Mouse (Mus musculus) spleen, adult 18-20 months (tissue): ENCODE results near the gene A730061H03Rik.
A peak's percentile ranks its signal among the peaks of the same experiment; 100 is the strongest.

ENCODE experiments used
- DNase-seq, 2 experiments: peaks; one replicate each; pipeline ENCODE4 v3.0.0; 2022; ENCODE audit warnings: mixed read lengths in 2 of 2

Gene A730061H03Rik

DNA sequence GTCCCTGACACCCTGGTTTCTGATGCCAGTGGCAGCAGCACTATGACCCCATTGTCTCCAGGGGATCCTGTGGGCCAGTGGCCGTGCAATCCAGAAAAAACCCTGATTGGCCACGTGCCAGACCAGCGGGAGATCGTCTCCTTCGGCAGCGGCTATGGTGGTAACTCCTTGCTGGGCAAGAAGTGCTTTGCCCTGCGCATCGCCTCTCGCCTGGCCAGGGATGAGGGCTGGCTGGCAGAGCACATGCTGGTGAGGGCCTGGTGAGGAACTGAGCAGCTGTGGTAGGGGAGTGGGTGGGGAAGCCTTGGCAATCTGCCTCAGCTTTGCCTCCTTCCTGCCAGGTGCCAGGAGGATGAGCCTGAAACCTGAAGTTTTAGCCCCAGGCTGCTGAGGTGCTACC lies 15.9 kb downstream of the A730061H03Rik start:
- no peak for DNase-seq

DNA sequence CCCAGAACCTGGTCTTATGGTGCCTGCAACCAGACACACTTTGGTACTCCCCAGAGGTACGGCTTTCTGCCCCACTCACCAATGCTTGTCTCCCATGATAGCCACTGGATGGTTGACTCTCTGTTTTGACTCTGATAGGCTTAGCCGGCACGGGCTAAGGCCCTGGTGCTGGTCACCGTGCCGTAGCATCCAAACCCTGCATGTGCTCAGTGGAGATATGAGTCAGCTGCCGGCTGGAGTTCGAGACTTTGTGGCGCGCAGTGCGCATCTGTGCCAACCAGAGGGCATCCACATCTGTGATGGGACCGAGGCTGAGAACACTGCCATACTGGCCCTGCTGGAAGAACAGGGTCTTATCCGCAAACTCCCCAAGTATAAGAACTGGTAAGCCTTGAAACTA lies 17.9 kb downstream of the A730061H03Rik start:
- DNase-seq: no peak

DNA sequence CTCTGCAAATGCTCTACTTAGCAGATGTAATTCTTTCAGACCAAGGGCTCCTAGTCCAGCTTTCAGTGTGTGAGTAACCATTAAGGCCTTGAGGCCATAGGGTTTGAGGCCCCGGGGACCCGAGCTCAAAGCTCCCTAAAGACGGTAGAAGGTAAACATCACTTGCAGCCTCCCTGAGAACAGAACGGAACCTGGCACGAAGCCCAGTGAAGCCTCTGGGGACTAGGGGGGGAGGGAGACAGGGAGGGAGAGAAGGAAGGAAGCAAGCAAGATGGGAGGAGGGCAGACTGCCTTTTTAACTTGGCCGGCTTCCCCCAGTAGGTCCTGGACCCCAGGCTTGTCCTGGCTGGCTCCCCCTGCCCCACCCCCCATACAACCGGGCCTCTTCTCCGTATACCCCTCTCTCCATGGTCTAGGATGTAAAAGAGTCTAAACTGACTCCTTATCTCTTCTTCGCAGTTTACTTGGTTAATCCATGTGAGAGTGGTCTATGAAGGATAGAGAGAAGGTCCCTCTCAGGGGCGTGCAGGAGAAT lies 19.4 kb downstream of the A730061H03Rik start:
- DNase-seq: peak; percentile 88 to 89

DNA sequence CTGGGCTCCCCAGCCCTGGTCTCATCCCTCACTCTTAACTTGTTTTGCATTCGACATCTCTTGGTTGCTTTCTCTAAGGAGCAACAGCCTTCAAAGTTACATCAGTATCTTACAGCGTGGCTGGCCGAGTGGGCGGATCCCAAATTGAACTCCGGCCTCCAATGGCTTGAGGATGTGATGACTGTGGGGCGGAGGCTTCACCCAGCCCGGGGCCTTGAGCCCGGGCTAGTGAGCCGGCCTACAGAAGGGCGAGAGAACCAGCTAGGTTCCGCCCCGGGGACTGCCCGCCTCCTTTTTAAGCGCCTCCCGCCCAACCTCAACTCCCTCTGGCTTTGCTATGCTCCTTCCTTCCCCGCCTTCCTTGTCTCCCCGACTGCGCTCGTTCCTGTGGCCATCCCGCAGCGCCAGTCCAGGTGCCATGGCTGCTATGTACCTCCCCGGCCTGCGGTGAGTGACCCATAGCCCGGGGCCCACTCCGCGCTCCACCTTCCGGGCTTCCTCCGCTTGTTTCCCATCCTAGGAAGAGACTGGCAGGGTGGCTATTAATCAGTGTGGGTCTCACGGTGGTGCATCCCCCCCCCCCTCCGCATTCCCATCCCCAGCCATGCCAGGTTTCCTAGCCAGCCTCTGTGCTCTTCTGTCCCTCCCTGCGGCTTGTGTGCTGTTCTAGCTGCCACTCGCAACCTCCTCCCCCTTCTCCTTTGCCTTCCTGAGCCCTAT lies 20.0 kb downstream of the A730061H03Rik start, which contains the start of gene Pck2:
Pck2 (plus strand) TSS at position 200 of the 720 bp plus-strand sequence.
- DNase-seq: peak; percentile 76 to 81

DNA sequence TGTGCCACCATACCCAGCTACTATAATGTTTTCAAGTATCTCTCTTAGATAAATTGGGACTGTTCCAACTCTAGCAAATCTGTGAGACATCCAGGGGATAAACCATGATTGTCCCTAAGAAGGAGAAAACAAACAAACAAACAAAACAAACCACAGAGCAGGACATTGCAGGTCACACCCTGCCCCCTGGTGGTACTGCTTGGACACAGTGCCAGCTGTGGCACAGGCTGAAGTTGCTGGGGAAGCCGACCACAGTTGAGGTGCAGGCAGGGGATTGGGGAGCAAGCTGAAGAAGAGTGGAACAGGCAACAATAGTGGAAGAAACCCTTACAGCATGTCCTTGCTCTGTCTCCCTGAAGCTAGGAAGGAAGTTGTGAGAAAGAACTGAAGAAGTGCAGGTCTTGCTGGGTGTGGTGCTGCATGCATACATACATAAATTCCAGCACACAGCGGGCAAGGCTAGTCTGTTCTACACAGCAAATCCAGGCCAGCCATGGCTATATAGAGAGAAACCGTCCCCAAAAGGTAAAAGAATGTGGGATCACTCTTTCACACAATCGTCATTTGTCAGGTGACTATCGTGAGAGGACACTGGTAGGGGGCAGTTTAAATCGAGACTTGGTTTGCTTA lies 24.0 kb downstream of the A730061H03Rik start:
- peak in 1 of 2 experiments; percentile 58 for DNase-seq

DNA sequence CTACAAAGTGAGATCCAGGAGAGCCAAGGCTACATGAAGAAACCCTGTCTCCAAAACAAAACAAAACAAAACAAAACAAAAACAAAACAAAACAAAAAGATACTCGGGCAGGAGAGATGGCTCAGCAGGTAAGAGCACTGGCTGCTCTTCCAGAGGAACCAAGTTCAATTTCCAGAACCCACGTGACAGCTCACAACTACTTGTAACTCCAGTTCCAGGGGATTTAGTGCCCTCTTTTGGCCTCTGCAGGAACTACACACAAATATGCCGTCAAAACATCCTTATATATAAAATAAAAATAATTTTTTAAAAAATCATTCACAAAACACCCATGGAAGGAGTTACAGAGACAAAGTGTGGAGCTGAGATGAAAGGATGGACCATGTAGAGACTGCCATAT lies 32.3 kb downstream of the A730061H03Rik start:
- peak in 1 of 2 experiments; percentile 38 for DNase-seq

DNA sequence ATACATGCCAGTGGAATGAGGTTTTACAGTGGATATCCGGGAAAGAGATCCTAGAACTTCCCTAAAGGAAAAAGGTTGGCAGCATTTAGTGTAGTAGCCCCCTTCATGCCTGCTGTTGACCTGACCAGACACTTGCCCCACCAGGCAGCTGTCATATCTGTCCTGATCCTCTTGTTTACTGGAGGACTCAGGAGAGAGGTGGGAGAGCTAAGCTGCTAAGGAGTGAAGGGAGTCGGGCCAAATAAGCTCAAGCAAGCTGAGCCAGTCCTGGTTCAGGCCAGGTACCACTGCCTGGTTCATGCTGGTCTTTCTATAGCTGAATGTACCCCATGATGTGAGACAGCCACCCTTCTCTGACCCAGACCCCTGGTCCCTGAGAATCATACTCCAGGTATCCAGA lies 33.5 kb downstream of the A730061H03Rik start:
- no peak for DNase-seq

DNA sequence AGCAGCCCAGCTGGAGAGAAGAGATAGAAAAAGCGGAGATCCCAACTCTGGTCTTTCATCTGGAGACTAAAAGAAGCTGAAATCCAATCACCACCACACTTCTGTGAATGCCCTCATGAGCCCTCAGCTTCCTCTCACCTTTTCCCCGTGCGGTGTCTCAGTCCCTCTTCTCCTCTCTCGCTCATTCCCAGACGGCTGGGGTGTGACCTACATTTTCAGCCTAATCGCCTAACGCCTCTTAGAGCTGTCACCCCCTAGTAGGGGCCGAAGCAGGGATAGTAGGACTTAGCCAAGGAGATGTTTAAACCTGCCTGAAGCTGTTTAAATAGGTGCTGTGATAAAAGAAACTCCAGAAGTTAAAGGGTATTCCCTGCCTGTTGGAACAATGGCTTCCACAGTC lies 35.4 kb downstream of the A730061H03Rik start, which contains the start of gene Nrl:
Nrl (minus strand) TSS at position 197 of the 400 bp plus-strand sequence.
- no peak for DNase-seq

DNA sequence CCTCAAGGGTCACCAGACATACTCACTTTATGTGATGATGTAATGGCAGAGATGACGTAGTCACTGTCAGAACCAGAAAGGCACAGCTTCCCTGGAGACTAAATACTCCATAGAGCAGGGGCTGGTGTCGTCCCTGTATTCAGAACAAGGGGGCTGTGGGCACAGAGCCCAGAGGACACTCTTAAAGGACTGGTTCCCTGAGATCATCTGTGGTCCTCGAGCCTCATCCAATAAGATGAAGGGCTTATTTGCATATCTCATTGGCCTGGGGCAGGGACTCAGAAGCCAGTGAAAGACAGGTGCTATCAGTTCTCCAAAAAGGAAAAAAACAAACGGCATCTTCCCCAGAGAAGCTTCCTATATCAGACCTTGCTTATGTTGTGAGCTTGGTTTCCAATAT lies 36.1 kb downstream of the A730061H03Rik start:
- DNase-seq: no peak

DNA sequence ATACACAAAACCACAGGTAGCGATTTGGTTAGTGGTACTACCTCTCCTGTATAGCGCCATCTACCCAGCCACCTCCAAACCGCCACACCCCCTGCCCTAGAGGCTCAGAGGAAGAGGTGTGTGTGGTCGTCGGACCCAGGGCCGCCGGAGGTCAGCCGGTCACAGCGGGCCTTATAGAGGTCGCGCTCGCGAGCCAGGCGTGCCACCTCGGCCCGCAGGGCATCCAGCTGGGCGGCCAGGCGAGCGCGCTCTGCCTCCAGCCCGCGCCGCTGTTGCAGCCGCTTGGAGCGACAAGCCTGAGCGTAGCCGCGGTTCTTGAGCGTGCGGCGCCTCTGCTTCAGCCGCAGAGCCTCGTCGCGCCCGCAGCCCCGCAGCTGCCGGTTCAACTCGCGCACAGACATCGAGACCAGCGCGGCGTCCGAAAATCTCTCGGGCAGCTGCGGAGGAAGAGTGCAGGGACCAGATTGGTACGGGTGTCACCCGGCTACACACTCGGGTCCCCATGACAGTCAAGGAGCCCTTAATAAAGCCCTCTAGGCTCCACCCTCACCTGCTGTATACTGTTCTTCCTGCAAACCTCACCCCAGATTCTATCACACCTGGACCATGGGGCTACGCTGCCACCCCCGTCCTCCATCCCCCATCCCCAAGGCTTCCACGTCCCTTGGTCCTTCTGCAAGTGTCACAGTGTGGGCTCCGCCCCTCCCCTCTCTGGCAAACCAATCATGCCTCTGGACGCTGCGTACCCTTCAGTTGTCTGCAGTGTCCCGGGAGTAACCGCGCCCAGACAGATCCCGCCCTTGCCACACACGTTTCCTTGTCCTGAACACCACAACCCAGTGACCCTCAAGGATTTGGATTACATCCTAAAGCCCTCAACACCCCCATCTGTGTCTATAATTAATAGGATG lies 39.5 kb downstream of the A730061H03Rik start:
- no peak for DNase-seq

DNA sequence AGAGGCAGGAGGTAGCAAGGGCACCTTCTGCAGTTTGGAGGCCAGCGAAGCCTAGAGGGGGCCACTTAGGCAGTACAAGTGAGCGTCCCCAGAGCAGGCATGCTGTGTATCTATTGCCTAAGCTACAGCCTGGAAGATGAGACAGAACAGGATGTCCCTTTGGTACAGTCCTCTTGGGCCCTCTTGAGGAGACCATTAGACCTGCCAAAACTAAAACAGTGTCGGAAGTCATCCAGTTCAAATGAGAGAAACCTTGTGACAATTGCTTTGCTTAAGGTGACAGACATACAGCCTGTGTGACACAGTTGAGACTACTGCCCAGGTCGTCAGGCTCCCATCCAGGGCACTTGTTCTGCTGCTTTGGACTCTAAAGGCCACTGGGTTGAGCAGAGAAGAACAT lies 40.6 kb downstream of the A730061H03Rik start:
- DNase-seq: no peak

DNA sequence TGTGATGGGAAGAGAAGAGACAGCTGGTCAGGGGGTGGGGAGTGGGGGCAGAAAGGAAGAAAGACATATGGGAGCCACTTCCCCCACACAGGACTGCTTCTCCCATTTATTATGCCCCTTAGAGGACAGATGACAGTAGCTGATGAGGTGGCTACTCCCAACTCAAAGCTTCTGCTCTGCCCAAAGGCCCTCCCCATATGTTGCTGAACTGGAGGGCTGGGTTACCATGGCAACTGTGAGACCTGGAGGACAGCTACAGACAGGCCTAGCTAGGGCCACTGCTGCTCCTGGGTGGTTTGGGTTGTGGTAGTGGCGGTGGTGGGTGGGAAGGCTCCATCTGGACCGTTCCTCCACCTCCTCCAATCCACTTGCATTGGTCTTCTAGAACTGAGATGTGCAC lies 41.3 kb downstream of the A730061H03Rik start:
- no peak for DNase-seq

DNA sequence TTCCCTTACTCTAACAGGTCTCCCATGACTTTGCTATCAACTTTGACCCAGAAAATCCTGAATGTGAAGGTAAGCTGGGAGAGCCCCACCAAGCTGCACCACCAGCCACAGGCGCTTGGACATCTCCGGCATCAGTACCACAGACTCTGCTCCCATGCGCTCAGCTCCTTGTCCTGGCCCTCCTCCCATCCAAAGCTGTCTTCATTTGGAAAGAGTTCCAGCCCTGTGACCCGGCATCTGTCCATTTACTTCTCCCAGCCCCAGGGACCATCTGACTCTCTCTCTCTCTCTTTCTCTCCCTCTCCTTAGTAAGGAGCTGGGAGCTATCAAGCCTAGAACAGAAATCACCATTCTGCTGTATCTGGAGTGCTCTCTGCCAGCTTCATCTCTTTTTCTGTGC lies 44.4 kb downstream of the A730061H03Rik start:
- no peak for DNase-seq

DNA sequence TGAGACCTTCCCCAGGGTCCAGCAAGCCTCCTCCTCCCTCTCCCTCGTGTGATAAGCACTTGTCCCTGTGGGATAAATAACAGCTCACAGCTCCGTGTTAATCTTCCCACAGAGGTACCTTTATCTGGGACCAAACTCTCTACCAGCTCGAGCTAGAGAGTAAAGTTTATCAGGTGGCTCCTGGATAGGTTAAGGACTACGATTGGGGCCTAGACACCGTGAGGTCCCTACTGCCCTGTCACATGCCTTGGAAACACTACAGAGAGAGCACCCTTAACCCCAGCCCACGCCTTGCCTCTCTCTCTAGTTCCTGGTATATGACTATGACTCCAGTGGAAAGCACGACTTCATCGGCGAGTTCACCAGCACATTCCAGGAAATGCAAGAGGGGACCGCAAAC lies 46.3 kb downstream of the A730061H03Rik start:
- DNase-seq: no peak

DNA sequence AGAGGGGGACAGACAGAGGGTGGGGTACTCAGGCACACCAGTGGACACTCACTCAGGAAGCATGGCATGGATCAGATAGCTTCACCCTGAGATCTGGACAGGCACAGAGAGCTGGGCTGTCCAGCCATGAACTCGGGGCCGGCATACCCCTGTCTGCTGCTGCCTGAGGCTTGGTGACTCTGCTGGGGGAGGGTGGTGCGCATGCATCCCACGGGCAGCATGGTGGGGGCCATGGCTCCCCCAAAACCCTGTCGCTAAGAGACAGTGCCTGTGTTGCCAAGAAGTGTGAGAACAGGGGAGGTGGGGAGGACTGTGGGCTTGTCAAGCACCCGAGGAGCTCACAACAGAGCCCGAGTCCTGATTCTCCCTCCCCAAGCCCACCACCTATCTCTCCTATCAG lies 49.2 kb downstream of the A730061H03Rik start:
- DNase-seq: no peak

DNA sequence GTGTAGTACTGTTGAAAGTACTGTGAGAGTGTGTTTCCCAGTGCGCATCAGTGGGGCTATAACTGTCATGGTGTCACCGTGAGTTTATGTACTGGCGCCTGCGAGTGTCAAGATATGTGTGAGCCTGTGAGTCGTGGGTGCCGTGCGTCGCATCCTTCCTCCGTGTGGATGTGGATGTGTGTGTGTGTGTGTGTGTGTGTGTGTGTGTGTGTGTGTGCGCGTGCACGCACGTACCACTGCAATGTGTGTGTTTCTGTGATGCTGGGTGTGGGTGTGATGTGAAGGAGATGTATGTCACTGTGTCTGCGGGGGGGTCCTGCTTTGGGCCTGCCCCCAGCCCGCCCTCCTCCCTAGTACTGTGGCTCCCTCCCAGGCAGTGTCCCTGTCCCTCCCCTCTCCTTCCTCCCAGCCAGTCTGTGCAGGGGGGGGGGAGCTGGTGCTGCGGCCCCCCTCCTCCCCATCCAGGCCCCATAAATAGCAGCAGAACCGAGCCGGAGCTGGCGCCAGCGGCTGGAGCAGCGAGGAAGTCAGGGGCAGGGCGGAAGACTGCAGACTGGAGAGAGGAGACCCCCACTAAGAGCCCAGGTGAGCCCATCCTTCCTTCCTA lies 50.0 kb downstream of the A730061H03Rik start, which contains the start of gene Cpne6:
Cpne6 (plus strand) TSS at position 321 of the 607 bp plus-strand sequence.
- DNase-seq: no peak
